Mouse (Mus musculus) erythroblast, embryonic 14.5 days (primary cell): ENCODE data around the gene Adamts2.

Experiments
- GATA1 ChIP-seq: IDR thresholded peaks from 2 replicates; pipeline ENCODE4 v1.6.1; 2012; ENCODE audit warnings: low read length, inconsistent platforms, mixed read lengths
- TAL1 ChIP-seq: IDR thresholded peaks from 3 replicates; pipeline ENCODE4 v1.6.1; 2012; ENCODE audit warnings: low read length, inconsistent platforms, mixed read lengths

DNA sequence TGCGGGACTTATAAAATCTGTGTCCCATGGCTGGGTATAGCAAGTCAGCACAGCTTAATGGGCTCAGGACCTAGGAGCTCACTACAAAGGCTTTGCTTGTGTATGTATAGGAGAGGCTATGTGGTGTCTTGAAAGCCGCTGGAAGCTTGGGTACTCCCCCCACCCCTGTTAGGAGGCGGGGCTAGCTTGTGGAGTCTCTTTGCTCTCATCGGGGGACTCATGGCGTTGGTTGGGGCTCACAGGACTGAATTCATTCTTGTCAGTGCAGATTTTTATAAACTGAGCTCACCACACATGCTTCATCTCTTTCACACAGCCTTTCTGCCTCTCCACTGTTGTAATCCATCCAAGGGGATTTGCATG is 68.5 kb downstream of the Adamts2 start:
- no peak for TF ChIP-seq GATA1
- no peak for TF ChIP-seq TAL1
